Mouse (Mus musculus) lung, embryonic 16.5 days (tissue): ENCODE data around the gene Traf3ip3. TPM values are rescaled to one million over a fixed set of nuclear protein-coding genes. Genes with fewer than 3 reads are reported as not detected.

Source experiments
- ATAC-seq: fragments of 200-750 bp; cut with Nextera tagmentation; 2 replicates; pipeline ENCODE4 v1.8.0; 2017; ENCODE audit warnings: low read depth, mild to moderate bottlenecking, moderate library complexity
- H3K27ac ChIP-seq: fragments of 300-500 bp; sonication (generic); 2 replicates; pipeline ENCODE4 v1.5.1; 2014; ENCODE audit warnings: mild to moderate bottlenecking, control low read depth, low read length
- H3K27me3 ChIP-seq: fragments of 300-500 bp; sonication (generic); 2 replicates; pipeline ENCODE4 v1.6.1; 2014; ENCODE audit warnings: low read depth, low read length, mixed read lengths; ENCODE audit not compliant: control insufficient read depth, insufficient read depth
- H3K36me3 ChIP-seq: fragments of 300-500 bp; sonication (generic); 2 replicates; pipeline ENCODE4 v1.6.1; 2014; ENCODE audit warnings: low read length; ENCODE audit not compliant: control insufficient read depth, insufficient read depth
- H3K4me1 ChIP-seq: fragments of 300-500 bp; sonication (generic); replicated peaks from 2 replicates; pipeline ENCODE4 v1.6.1; 2014; ENCODE audit warnings: low read length, mixed read lengths; ENCODE audit not compliant: control insufficient read depth, insufficient read depth
- H3K4me2 ChIP-seq: fragments of 300-500 bp; sonication (generic); 2 replicates; pipeline ENCODE4 v1.6.1; 2014; ENCODE audit warnings: low read depth, low read length, control low read depth
- H3K4me3 ChIP-seq: fragments of 300-500 bp; sonication (generic); 2 replicates; pipeline ENCODE4 v1.5.1; 2014; ENCODE audit warnings: mild to moderate bottlenecking, low read length, control low read depth
- H3K9ac ChIP-seq: fragments of 300-500 bp; sonication (generic); 2 replicates; pipeline ENCODE4 v1.6.1; 2014; ENCODE audit warnings: low read length, control low read depth
- H3K9me3 ChIP-seq: fragments of 300-500 bp; sonication (generic); 2 replicates; pipeline ENCODE4 v1.6.1; 2016; ENCODE audit warnings: low read length; ENCODE audit not compliant: control insufficient read depth
- WGBS: fragments of 180-500 bp; shearing (Covaris S2); extraction: QIAGEN DNeasy Blood & Tissue Kit; methylation state at CpG from one replicate; pipeline ENCODE4 v1.1.7; 2014; 5-methylcytosine and 5-hydroxymethylcytosine counted together
- polyA plus RNA-seq: library from polyadenylated mRNA; unstranded; fragments of >200 nt; fragmentation: Nextera tagmentation; extraction: Ambion mirVana; gene quantifications from 2 replicates; pipeline ENCODE4 v1.2.1, GENCODE M21; 2015

Traf3ip3 gene
- polyA plus RNA-seq, 1 experiment from 2014 or later: 3.2 TPM

DNA sequence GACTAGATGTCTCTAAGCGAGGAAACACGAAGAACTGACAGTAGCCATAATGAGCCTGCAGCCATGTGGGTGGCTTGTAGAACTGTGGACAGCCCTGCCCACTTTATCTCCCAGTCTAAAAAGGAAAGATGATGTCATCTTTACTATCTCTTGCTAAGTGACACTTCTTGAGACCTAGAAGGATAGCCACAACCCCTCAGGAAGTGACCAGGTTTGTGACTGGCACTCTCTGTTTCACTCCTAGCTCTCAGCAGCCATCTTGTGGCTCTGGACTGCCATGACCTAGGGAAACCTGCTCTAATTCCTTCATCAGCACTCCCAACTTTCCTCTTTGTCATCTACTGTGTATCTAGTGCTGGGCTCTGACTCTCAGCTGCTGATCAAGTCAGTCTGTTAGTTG lies 3.2 kb downstream of the Traf3ip3 start:
- WGBS: 95% methylated on average over 2 of the region's 2 CpGs
- Histone ChIP-seq H3K9ac (no peak overlapping the region), H3K27ac (no peak overlapping the region), H3K4me1 (no peaks in the 10 kb centered on the region), H3K4me2 (no peak overlapping the region), H3K36me3 (no peaks in the 10 kb centered on the region), H3K4me3 (no peak overlapping the region), H3K27me3 (no peaks in the 10 kb centered on the region), H3K9me3 (no peaks in the 10 kb centered on the region)
- ATAC-seq: no peak

DNA sequence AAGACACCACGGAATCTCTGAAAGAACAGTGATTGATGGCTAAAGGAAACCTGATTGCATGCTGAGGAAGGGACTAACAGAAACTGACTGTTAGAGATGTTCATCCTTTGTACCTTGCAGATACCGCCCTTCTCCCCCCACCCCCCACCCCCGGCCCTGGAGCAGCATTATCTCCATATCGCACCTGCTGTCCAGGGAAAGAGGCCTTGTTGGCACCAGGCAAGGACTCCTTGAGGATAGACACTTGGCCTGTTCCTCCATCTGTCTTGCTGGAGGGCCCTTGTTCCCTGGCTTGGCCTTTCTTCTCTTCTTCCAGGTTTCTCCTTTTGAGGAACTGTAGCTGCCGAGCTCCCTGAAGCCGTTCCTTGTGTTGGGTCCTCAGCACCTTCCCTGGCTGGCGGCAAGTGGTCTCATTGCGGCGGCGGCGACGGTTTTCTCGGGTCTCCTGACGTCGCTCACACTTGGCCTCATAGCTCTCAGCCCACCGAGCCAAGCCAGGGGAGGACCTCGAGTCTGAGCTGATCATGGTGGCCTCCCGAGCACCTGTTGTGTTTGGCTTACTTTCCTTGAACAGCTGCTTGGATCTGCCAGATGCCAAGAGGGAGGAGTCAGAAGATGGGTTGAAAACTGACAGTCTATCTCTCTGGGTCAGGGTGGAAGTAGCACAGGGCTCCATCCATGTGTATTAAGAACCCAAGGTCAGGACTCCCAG lies 3.9 kb downstream of the Traf3ip3 start:
- Histone ChIP-seq H3K9me3 (no peaks in the 10 kb centered on the region), H3K36me3 (no peaks in the 10 kb centered on the region), H3K9ac (no peak overlapping the region), H3K27me3 (no peaks in the 10 kb centered on the region), H3K4me2 (no peak overlapping the region), H3K4me1 (no peaks in the 10 kb centered on the region), H3K27ac (no peak overlapping the region), H3K4me3 (no peak overlapping the region)
- 80% methylated on average over 18 of the region's 18 CpGs for WGBS
- ATAC-seq: no peak

DNA sequence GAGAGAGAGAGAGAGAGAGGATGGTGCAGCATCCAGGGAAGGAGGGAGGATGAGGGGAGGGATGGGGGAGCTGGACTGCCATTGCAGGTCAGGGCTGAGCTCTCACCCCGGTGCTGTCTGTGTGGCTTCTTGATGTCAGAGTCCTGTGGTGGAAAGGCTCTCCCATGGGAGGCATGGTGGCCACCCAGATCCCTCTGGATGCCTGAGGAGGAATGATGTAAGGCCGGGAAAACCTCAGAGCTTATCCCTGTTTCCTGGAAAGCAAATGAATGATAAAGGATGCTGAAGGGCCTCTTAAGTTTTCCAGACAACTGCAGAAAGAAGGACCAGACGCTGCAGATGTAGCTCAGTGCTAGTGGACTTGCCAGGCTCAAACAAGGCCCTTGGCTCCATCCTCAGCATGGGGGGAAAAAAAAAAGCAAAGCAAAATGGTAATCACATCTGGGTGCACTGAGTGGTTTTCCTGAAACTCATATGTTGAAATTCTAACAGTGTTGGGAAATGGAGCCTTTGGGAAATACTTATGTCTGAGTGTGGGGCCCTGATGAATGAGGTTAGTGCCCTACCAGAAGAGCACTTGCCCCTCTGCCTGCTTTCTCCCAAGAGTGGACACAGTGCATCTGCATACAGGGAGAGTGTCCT lies 6.2 kb downstream of the Traf3ip3 start:
- H3K9me3 ChIP-seq: no peaks in the 10 kb centered on the region
- H3K9ac ChIP-seq: no peak overlapping the region
- H3K27ac ChIP-seq: no peak overlapping the region
- no peaks in the 10 kb centered on the region for H3K27me3 ChIP-seq
- H3K36me3 ChIP-seq: no peaks in the 10 kb centered on the region
- H3K4me1 ChIP-seq: peaks cover under 1% of the 10 kb centered on the region
- ATAC-seq: no peak
- WGBS: 60% methylated on average over 3 of the region's 3 CpGs
- no peak overlapping the region for H3K4me3 ChIP-seq
- no peak overlapping the region for H3K4me2 ChIP-seq

DNA sequence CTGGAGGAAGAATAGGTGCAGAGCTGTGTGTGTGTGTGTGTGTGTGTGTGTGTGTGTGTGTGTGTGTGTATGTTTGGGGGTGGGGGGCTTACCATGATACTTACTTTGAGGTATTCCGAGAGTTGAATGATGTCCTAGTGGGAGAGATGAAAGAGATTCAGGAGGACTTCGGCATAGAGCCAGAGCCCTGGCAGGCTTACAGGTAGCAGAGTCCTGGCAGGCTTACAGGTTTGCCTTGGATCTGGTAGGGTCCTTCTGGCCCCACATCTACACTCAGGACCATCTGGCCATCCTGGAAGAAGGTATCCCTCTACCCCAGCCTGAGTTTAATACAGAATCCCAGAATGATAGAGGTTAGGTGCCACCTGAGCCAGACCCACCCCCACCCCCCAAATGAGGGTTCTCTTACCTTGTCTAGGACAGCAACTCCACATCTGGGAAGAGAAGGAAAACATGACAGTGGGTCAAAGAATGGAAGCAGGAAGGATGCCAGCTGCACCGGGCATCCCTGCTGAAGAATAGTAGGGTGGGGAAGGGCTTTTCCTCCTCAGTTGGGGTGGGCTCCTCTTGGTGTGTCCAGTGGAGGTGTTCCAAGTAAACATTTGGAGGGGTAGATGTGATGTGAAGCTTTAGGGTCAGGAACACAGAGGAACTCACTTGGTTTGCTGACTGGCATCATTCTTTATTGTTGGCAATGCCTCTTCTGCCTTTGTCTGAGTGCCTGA lies 6.9 kb downstream of the Traf3ip3 start:
- no peak for ATAC-seq
- H3K36me3 ChIP-seq: no peaks in the 10 kb centered on the region
- WGBS: 71% methylated on average over 3 of the region's 3 CpGs
- H3K4me3 ChIP-seq: no peak overlapping the region
- peaks cover 8% of the 10 kb centered on the region for H3K4me1 ChIP-seq
- no peaks in the 10 kb centered on the region for H3K9me3 ChIP-seq
- no peak overlapping the region for H3K27ac ChIP-seq
- H3K9ac ChIP-seq: no peak overlapping the region
- H3K27me3 ChIP-seq: no peaks in the 10 kb centered on the region
- H3K4me2 ChIP-seq: no peak overlapping the region

DNA sequence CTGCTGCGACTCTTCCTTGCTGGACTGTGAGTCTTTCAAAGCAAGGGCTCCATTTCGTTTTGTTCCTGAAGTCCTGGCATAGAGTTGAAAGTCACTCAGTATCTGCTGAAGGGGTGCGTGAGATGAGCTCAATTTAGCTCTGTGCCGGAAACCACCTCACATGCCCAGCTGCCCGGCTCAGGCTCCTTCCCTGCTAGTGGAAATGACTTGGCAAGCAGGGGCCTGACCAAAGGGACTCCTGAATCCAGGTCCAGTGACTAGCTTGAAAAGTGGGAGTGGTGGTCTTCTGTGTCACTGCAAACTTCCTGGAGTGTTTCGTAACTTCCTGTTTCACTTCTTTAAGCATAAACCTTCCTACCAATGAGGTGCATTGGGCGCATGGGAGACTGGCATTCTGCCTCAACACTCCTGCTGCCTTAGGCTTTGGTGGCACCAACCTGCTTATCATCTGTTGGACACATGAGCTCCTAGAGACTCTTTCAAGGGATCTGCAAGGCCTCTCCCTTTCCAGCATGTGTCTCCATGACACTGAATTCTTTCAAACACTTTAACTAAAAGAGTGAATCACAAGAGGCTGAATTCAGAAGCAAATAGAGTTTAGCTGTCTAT lies 9.7 kb downstream of the Traf3ip3 start:
- H3K4me1 ChIP-seq: peaks cover 21% of the 10 kb centered on the region
- H3K9ac ChIP-seq: no peak overlapping the region
- 70% methylated on average over 7 of the region's 7 CpGs for WGBS
- H3K9me3 ChIP-seq: no peaks in the 10 kb centered on the region
- no peaks in the 10 kb centered on the region for H3K36me3 ChIP-seq
- H3K4me3 ChIP-seq: no peak overlapping the region
- peak overlapping the region; percentile 18; the same call in 1 of the 2 replicates for H3K27ac ChIP-seq
- no peak overlapping the region for H3K4me2 ChIP-seq
- no peaks in the 10 kb centered on the region for H3K27me3 ChIP-seq
- ATAC-seq: no peak

DNA sequence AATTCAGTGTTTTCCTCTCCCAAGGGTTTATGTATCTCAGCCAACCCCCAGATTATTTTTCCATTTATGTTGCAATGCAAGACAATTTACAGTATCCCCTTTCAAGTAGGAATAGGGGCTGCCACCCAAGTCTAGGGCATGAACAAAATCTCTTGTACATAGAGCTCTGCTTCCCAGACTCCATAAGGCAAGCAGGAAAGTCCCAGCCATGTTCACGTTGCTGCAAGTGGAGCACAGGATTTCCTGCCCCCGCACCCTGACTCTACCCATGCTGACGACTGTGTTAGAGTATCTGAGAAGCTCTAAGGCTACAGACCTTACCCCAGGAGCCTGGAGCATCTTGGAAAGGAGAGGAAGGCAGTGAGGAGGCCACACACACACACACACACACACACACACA lies 11.7 kb downstream of the Traf3ip3 start:
- no peaks in the 10 kb centered on the region for H3K27me3 ChIP-seq
- 25% methylated on average over 3 of the region's 3 CpGs for WGBS
- no peaks in the 10 kb centered on the region for H3K36me3 ChIP-seq
- peak overlapping the region; percentile 92 for H3K27ac ChIP-seq
- H3K4me3 ChIP-seq: no peak overlapping the region
- peak; percentile 41 for ATAC-seq
- no peaks in the 10 kb centered on the region for H3K9me3 ChIP-seq
- H3K4me2 ChIP-seq: no peak overlapping the region
- peak overlapping the region; percentile 40 for H3K9ac ChIP-seq
- peaks cover 21% of the 10 kb centered on the region for H3K4me1 ChIP-seq

DNA sequence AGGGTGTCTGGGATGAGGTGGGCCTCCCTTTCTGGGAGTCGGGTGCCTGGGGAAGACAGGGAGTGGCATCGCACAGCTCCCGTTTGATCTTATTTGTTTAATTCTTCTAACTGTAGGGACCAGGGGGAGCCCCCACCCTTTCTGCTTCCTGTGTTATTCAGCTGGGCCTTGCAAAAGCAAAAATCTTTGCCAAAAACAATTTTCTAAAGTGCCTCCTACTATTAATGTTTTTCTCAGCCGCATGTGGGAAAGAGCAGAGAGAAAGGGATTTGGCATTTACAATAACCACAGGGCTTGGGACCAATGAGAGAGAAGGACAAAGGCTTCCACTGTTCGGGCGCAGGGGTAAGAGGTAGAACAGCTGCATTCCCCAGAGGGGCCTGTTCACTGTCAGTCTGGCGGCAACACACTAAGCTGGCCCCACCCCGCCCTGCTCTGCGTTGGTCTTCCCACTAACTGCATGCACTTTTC lies 12.3 kb downstream of the Traf3ip3 start:
- no peaks in the 10 kb centered on the region for H3K36me3 ChIP-seq
- peak; percentile 93 for ATAC-seq
- peak overlapping the region; percentile 92 for H3K27ac ChIP-seq
- H3K4me1 ChIP-seq: peaks cover 21% of the 10 kb centered on the region
- peak overlapping the region; percentile 24; the same call in 1 of the 2 replicates for H3K4me2 ChIP-seq
- H3K9ac ChIP-seq: peak overlapping the region; percentile 40
- no peaks in the 10 kb centered on the region for H3K27me3 ChIP-seq
- 7% methylated on average over 9 of the region's 9 CpGs for WGBS
- no peak overlapping the region for H3K4me3 ChIP-seq
- H3K9me3 ChIP-seq: no peaks in the 10 kb centered on the region

DNA sequence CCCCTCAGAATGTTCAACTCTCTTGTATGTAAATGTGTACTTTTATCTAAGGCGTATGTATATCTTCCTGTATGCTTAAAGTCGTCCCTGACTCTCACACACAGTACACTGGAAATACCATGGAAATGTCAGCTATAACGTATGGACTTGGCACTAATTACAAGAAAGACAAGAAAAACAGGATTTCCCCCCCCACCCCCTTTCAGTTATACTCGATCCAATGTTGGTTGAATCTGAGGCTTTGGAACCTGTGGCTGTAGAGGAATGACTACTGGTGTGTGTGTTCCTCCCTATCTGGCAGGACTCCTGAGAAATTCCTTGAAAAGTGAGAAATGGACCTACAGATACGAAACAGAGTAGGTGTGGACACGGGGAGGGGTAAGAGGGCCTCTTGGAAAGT lies 13.2 kb downstream of the Traf3ip3 start:
- peaks cover 21% of the 10 kb centered on the region for H3K4me1 ChIP-seq
- no peaks in the 10 kb centered on the region for H3K36me3 ChIP-seq
- H3K4me3 ChIP-seq: no peak overlapping the region
- no peaks in the 10 kb centered on the region for H3K9me3 ChIP-seq
- no peak overlapping the region for H3K4me2 ChIP-seq
- no peak overlapping the region for H3K9ac ChIP-seq
- ATAC-seq: peak; percentile 24
- 40% methylated on average over 6 of the region's 6 CpGs for WGBS
- H3K27ac ChIP-seq: peak overlapping the region; percentile 92; the same call in 1 of the 2 replicates
- no peaks in the 10 kb centered on the region for H3K27me3 ChIP-seq

DNA sequence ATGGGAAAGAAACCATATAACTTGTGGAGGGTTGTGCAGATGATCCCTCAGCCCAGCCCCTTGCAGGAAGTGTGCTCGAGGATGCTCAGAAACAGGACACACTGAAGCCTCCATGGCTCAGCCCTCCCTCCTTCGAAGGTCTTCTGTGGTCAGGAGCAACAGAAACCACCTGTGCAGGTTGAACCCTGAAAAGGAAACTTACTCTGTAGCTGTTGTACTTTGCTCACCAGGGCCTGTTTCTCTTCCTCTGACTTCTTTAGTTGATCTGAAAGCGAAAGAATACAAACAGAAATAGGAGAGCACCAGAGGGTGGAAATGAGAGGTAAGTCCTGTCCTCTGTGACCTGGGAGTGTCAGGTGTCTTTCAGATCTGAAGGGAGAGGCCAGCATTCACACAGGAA lies 20.4 kb downstream of the Traf3ip3 start:
- Histone ChIP-seq H3K27me3 (no peaks in the 10 kb centered on the region), H3K9me3 (no peaks in the 10 kb centered on the region), H3K4me2 (no peak overlapping the region), H3K4me1 (no peaks in the 10 kb centered on the region), H3K36me3 (no peaks in the 10 kb centered on the region), H3K4me3 (no peak overlapping the region), H3K27ac (no peak overlapping the region), H3K9ac (no peak overlapping the region)
- WGBS: 83% methylated on average over 3 of the region's 3 CpGs
- no peak for ATAC-seq
